Mouse (Mus musculus): ENCODE measurements at regions not wholly inside any gene's neighbourhood (a gene's known extent, or its start where the extent isn't known, plus 50 kb on each side); places are given as distances from the start of the nearest gene placed in this dataset.

DNA sequence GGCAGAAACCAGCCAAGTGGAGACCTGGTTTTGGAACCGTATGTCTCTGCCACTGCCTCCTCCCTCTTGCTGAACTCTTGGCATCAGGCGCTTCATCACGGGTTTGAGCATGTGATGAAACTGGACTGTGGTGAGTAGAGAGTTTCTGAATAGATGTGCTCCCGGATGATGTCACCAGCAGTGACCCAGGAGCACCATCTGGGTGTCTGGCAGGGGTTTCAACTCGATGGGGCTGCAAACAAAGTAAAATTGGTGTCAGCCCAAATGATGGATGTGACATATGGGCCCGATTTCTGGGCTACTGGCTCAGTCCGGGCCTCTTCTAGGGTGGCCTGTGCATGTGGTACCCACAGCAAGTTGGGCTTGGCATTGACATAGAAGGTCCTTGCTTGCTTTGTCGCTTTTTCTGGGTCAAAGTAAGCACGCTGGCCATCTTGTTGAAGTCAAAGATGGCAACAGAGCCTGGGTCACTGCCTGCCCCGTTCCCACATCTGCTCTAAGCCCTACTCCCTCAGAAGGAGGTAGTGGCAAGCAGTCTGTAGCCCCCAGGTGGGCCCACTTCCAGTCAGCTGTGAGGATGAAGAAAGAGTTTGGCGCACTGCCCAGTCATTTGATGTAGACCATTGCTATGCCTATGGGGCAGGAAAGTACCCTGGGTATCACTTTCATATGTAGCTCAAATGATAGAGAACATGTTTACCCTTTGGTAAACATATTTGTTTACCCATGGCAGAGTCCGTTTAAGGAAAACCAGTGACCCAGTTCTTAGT, 133.0 kb downstream of the Opa1 start:
- TF ChIP-seq CEBPB (IDR thresholded peaks at IDR 0.05; ENCODE audit: insufficient read depth, poor library complexity, severe bottlenecking) (no peak), REST (IDR thresholded peaks at IDR 0.05; ENCODE audit: insufficient read depth, insufficient read length) (no peak)
- no peaks in the 10 kb centered on the region for H3K27me3 ChIP-seq (ENCODE audit: control insufficient read depth, insufficient read depth, insufficient read length)

DNA sequence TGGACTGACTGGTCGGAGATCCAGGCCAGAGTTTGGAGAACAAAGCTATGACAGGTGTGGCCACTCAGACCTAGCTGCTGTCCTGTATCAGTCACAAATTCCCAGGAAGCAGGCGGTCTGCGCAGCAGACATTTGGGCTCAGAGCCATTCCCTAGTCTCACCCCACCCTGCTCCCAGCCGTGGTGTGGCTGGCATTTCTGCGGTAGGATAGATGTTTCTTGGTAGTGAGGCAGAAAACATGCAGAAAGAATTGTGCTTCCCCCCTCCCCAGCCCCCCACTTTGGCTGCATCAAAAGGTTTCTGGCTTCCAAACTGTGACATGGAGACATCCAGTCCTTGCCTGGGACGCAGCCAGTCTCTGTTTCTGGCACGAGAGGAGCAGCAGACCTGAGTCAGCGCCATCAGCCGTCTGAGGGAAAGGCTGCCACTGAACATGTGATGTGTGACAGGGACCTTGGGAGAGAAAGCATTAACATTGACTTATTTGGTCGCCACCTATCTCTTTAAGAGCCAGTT, 135.5 kb downstream of the Opa1 start:
- TF ChIP-seq MYOD1 (IDR thresholded peaks at IDR 0.05; ENCODE audit: control insufficient read depth in 1 of 3, insufficient read length in 2 of 3, low read depth in 2 of 3) (peak in 1 of 3 experiments; percentile 69), MYOG (IDR thresholded peaks at IDR 0.05; ENCODE audit: control insufficient read depth in 1 of 3, insufficient read depth in 1 of 3, insufficient read length in 2 of 3, low read depth in 2 of 3) (peak in 1 of 3 experiments; percentile 51), MAX (IDR thresholded peaks at IDR 0.05; ENCODE audit: low read depth) (no peak)
- Histone ChIP-seq H3K4me2 (ENCODE audit: low read depth) (peak overlapping the region; percentile 27), H3ac (ENCODE audit: control insufficient read depth, insufficient read length) (no peak overlapping the region), H3K4me3 (no peak overlapping the region), H3K79me2 (ENCODE audit: control insufficient read depth, insufficient read depth) (no peaks in the 10 kb centered on the region), H3K27me3 (ENCODE audit: control insufficient read depth, insufficient read depth, insufficient read length) (no peaks in the 10 kb centered on the region), H3K36me3 (ENCODE audit: control insufficient read depth, insufficient read depth) (no peaks in the 10 kb centered on the region)

More for the DNA sequence above, 133.0 kb downstream of the Opa1 start:
- H3K4me2 ChIP-seq (ENCODE audit: low read depth), result no peak overlapping the region
- no peak overlapping the region for H3ac ChIP-seq (ENCODE audit: control insufficient read depth, insufficient read length)
- no peaks in the 10 kb centered on the region for H3K36me3 ChIP-seq (ENCODE audit: control insufficient read depth, insufficient read depth)
- H3K79me2 ChIP-seq (ENCODE audit: control insufficient read depth, insufficient read depth), result no peaks in the 10 kb centered on the region
- H3K4me3 ChIP-seq, result no peak overlapping the region

DNA sequence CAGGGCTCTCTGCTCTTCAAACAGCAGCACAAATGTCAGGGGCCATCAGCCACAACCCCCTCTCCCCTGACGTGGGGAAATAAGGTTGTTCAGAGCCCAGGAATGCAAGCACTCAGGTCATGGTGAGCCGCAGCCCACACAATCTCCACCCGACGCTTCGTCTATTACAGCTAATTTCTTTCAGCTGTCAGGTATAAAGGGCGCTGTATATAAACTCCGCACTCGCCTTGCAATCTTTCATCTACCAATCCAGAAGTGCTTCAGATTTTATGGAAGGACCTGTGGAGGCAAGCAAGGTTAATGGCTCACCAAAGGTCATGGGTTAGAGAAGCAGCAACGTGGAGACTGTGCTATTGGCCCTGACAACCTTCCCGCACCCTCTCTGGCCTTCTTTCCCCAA, 139.8 kb downstream of the Opa1 start:
- Histone ChIP-seq H3K4me3 (no peak overlapping the region), H3K36me3 (ENCODE audit: control insufficient read depth, insufficient read depth) (no peaks in the 10 kb centered on the region), H3K27me3 (ENCODE audit: control insufficient read depth, insufficient read depth, insufficient read length) (no peaks in the 10 kb centered on the region), H3K4me2 (ENCODE audit: low read depth) (no peak overlapping the region), H3K79me2 (ENCODE audit: control insufficient read depth, insufficient read depth) (no peaks in the 10 kb centered on the region), H3ac (ENCODE audit: control insufficient read depth, insufficient read length) (no peak overlapping the region)
- TF ChIP-seq USF1 (IDR thresholded peaks at IDR 0.05; ENCODE audit: low read depth) (no peak), E2F4 (IDR thresholded peaks at IDR 0.05; ENCODE audit: insufficient read depth) (no peak), POLR2AphosphoS2 (IDR thresholded peaks at IDR 0.05; ENCODE audit: insufficient read length, low read depth) (no peak), TCF12 (IDR thresholded peaks at IDR 0.05; ENCODE audit: insufficient read depth, poor library complexity, severe bottlenecking) (no peak), MAX (IDR thresholded peaks at IDR 0.05; ENCODE audit: low read depth) (no peak), REST (IDR thresholded peaks at IDR 0.05; ENCODE audit: insufficient read depth, insufficient read length) (no peak), SRF (IDR thresholded peaks at IDR 0.05; ENCODE audit: control insufficient read depth, insufficient read length, low read depth) (no peak), MYOD1 (IDR thresholded peaks at IDR 0.05; ENCODE audit: control insufficient read depth in 1 of 3, insufficient read length in 2 of 3, low read depth in 2 of 3) (no peak), MYOG (IDR thresholded peaks at IDR 0.05; ENCODE audit: control insufficient read depth in 1 of 3, insufficient read depth in 1 of 3, insufficient read length in 2 of 3, low read depth in 2 of 3) (no peak), CEBPB (IDR thresholded peaks at IDR 0.05; ENCODE audit: insufficient read depth, poor library complexity, severe bottlenecking) (no peak), TCF3 (IDR thresholded peaks at IDR 0.05; ENCODE audit: insufficient read length, low read depth) (no peak), POLR2A (IDR thresholded peaks at IDR 0.05; ENCODE audit: insufficient read length, low read depth) (no peak)

DNA sequence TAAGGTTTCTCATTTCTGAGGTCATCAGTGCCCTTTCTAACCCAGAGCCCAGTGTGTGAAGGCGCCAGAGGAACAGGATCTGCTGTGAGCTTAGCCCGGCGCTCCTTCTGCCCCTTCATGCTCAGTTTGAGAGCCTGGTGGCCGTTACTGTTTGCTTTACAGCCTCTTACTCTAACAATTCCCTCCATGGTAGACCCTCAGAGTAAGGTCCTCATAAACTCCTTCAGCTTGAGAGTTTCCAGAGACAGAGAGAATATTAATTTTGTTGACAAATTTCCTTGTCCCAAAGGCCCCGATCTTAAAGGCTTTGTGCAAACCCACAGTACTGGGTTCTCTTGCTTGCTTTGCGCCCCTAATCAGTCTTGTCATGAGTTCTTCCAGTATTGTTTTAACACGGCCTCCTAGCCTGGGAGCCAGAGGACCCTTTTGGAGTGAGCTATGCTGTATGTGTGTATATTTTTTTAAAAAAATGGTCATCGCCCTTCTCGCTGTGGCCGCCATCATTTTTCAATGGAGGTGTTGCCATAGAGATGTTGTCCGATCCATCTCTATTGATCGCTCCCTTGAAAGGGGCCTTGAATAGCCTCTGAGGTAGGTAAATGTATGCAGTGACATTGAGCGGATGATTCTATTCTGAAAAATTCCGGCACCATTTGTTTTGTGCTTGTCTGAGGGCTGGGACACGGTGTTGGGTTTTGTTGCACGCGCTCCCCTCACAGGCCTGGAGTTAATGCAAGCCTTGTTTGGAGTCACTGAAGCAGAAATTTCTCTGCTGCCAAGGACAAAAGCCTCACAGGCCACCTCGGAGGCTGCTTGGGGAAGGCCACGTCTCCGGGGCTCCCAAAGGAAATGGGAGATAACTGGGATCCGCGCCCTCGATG, 140.7 kb downstream of the Opa1 start:
- Histone ChIP-seq H3ac (ENCODE audit: control insufficient read depth, insufficient read length) (no peak overlapping the region), H3K36me3 (ENCODE audit: control insufficient read depth, insufficient read depth) (no peaks in the 10 kb centered on the region), H3K27me3 (ENCODE audit: control insufficient read depth, insufficient read depth, insufficient read length) (no peaks in the 10 kb centered on the region), H3K79me2 (ENCODE audit: control insufficient read depth, insufficient read depth) (no peaks in the 10 kb centered on the region), H3K4me2 (ENCODE audit: low read depth) (no peak overlapping the region), H3K4me3 (no peak overlapping the region)
- TF ChIP-seq SRF (IDR thresholded peaks at IDR 0.05; ENCODE audit: control insufficient read depth, insufficient read length, low read depth) (no peak), POLR2A (IDR thresholded peaks at IDR 0.05; ENCODE audit: insufficient read length, low read depth) (no peak), E2F4 (IDR thresholded peaks at IDR 0.05; ENCODE audit: insufficient read depth) (no peak), REST (IDR thresholded peaks at IDR 0.05; ENCODE audit: insufficient read depth, insufficient read length) (no peak), MYOG (IDR thresholded peaks at IDR 0.05; ENCODE audit: control insufficient read depth in 1 of 3, insufficient read depth in 1 of 3, insufficient read length in 2 of 3, low read depth in 2 of 3) (no peak), TCF3 (IDR thresholded peaks at IDR 0.05; ENCODE audit: insufficient read length, low read depth) (no peak), USF1 (IDR thresholded peaks at IDR 0.05; ENCODE audit: low read depth) (no peak), CEBPB (IDR thresholded peaks at IDR 0.05; ENCODE audit: insufficient read depth, poor library complexity, severe bottlenecking) (no peak)

DNA sequence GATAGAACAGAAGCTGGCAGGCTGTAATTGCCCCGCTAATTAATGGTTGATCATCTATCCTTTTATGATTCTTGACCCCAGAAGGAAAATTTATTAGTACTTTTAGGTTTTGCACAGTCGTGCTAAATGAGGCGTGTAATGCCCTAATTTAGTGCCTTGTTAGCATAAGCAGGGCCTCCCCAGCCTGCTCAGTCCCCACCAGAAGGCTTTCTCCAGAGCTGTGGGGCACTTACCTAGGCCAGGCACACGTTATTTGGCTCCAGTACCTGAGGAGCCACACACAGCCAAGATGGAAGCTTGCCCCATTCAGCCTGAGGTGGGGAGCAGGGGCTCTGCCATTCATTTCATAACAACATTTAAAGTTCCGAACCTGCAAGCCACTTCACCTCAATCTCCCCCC, 146.0 kb downstream of the Opa1 start:
- Histone ChIP-seq H3K27me3 (ENCODE audit: control insufficient read depth, insufficient read depth, insufficient read length) (no peaks in the 10 kb centered on the region), H3K4me3 (no peak overlapping the region), H3K36me3 (ENCODE audit: control insufficient read depth, insufficient read depth) (no peaks in the 10 kb centered on the region), H3ac (ENCODE audit: control insufficient read depth, insufficient read length) (no peak overlapping the region), H3K4me2 (ENCODE audit: low read depth) (no peak overlapping the region), H3K79me2 (ENCODE audit: control insufficient read depth, insufficient read depth) (no peaks in the 10 kb centered on the region)
- TF ChIP-seq TCF12 (IDR thresholded peaks at IDR 0.05; ENCODE audit: insufficient read depth, poor library complexity, severe bottlenecking), result no peak
- TF ChIP-seq MAX (IDR thresholded peaks at IDR 0.05; ENCODE audit: low read depth), result no peak
- TF ChIP-seq MYOD1 (IDR thresholded peaks at IDR 0.05; ENCODE audit: control insufficient read depth in 1 of 3, insufficient read length in 2 of 3, low read depth in 2 of 3), result no peak
- TF ChIP-seq POLR2A (IDR thresholded peaks at IDR 0.05; ENCODE audit: insufficient read length, low read depth), result no peak
- TF ChIP-seq POLR2AphosphoS2 (IDR thresholded peaks at IDR 0.05; ENCODE audit: insufficient read length, low read depth), result no peak
- no peak for TF ChIP-seq REST (IDR thresholded peaks at IDR 0.05; ENCODE audit: insufficient read depth, insufficient read length)
- TF ChIP-seq CEBPB (IDR thresholded peaks at IDR 0.05; ENCODE audit: insufficient read depth, poor library complexity, severe bottlenecking), result no peak
- no peak for TF ChIP-seq E2F4 (IDR thresholded peaks at IDR 0.05; ENCODE audit: insufficient read depth)
- TF ChIP-seq MYOG (IDR thresholded peaks at IDR 0.05; ENCODE audit: control insufficient read depth in 1 of 3, insufficient read depth in 1 of 3, insufficient read length in 2 of 3, low read depth in 2 of 3), result no peak
- TF ChIP-seq USF1 (IDR thresholded peaks at IDR 0.05; ENCODE audit: low read depth), result no peak
- TF ChIP-seq SRF (IDR thresholded peaks at IDR 0.05; ENCODE audit: control insufficient read depth, insufficient read length, low read depth), result no peak
- no peak for TF ChIP-seq TCF3 (IDR thresholded peaks at IDR 0.05; ENCODE audit: insufficient read length, low read depth)
